Mouse (Mus musculus) C3H10T1/2 (cell line): Measurements from ENCODE around the gene Wipi1. TPM values are rescaled to one million over a fixed set of nuclear protein-coding genes. Genes with fewer than 3 reads are reported as not detected.

Source experiments
- polyA plus RNA-seq, 2 experiments: library from polyadenylated mRNA; unstranded; fragments of >200 nt; fragmentation: generic; extraction: Trizol; gene quantifications; one replicate each; pipeline ENCODE4 v1.2.1; 2012; ENCODE audit warnings: missing spikeins in 2 of 2

The Wipi1 gene
- polyA plus RNA-seq = 10 to 100 TPM in 1 of 2 experiments, 1 to 10 TPM in 1; 7.5 to 39.2 TPM

DNA sequence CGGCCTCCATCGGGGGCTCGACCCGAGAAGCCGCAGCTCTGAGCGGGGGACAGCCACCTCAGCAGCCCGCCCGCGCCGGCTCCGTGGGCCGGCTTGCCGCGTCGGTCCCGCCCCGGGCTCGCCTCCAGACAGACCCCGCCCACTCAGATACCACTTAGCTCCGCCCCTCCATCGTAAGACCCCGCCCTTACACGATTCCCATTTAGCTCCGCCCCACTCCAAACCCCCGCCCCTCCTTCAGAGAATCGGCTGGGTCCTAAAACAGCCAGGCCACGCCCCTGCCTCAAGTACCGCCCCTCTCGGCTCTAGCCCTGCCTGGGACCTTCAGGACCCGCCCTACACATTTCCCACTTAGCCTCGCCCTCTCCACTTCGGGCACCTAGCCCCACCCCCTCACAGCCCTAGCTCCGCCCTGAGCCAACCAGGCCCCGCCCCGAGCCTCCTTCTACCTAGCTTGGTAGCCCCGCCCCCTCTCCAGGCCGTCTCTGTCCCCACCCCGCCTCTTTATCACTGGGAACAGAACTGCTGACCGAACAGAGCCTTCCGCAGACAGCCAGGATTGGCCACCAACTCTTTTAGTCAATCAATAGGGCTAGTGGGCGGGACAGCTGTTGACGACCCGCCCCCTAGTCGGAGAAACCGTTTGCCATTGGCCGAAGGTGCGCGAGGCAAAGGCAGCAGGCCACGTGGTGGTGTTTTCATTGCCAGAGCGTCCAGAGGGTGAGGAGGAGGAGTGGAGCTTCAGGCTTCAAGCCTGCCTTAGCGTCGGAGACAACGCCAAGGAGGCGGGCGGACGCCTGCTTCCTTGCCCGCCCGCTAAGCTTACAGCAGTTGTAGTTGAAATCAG, at the start of gene Wipi1:
Gene Wipi1, minus strand, starts transcription at position 665 of the 847 bp plus-strand sequence.

DNA sequence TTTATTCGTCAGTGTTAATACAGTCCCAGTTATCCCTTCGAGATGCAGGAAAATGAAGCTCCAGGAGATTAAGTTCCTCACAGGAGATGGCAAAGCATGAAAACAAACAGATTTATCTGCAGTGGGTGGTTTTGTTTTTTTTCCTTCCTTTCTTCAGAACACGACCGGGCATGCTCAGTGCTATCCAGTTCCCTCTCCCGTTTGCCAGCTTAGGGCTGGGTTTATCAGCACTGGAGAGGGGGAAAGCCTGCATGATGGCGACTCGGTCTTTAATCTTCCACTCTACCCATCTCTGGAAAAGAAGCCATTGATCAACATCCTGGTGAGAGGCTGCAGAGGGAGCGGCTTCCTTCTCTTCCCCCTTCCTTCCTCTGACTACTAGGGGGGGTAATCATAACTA, 37.4 kb upstream of the Wipi1 start, which contains the start of gene Prkar1a:
Gene Prkar1a, plus strand, starts transcription at position 200 of the 400 bp plus-strand sequence.

Other genes starting within 250 kb of the Wipi1 start
- gene Gna13, start 249.1 kb downstream of the Wipi1 start, polyA plus RNA-seq = 10 to 100 TPM; 14.1 to 18.6 TPM
- not detected for gene 9930022D16Rik, start 198.1 kb downstream of the Wipi1 start, polyA plus RNA-seq
- 10 to 100 TPM; 27.6 to 62.5 TPM for gene Amz2, start 186.0 kb downstream of the Wipi1 start, polyA plus RNA-seq
- gene Arsg, start 138.6 kb downstream of the Wipi1 start, polyA plus RNA-seq = 1 to 10 TPM in 1 of 2 experiments, under 1 TPM in 1; 0.15 to 2.1 TPM
- gene Slc16a6, start 138.4 kb downstream of the Wipi1 start, polyA plus RNA-seq = under 1 TPM; 0.07 to 0.52 TPM
- 100 to 1,000 TPM in 1 of 2 experiments, 10 to 100 TPM in 1; 89.0 to 202 TPM for gene Prkar1a, start 37.4 kb upstream of the Wipi1 start, polyA plus RNA-seq
- 1 to 10 TPM; 3.5 to 9.9 TPM for gene Fam20a, start 110.3 kb upstream of the Wipi1 start, polyA plus RNA-seq
- not detected for gene 1700012B07Rik, start 216.1 kb upstream of the Wipi1 start, polyA plus RNA-seq